Mouse (Mus musculus) brown adipose tissue, adult 24 weeks (tissue): ENCODE data around the gene As3mt. TPM values are rescaled to one million over a fixed set of nuclear protein-coding genes. Genes with fewer than 3 reads are reported as not detected.
A peak's percentile ranks its signal among the peaks of the same experiment; 100 is the strongest.
"Not testable (repeated sequence)": the region's sequence is repeated elsewhere in the genome, so short reads cannot be mapped to it uniquely, and the experiment has no call there.

ENCODE experiments used
- H3K27ac ChIP-seq: fragments of 200-500 bp; replicated peaks from 2 replicates; pipeline ENCODE4 v1.5.1; 2012; ENCODE audit warnings: low read depth, mild to moderate bottlenecking, low read length
- H3K4me1 ChIP-seq: fragments of 200-500 bp; 2 replicates; pipeline ENCODE4 v1.6.1; 2012; ENCODE audit warnings: low read length, mixed read lengths; ENCODE audit not compliant: control insufficient read depth, insufficient read depth, insufficient read length
- H3K4me3 ChIP-seq: fragments of 200-500 bp; 2 replicates; pipeline ENCODE4 v1.5.1; 2012; ENCODE audit warnings: low read depth, mild to moderate bottlenecking, low read length, moderate library complexity; ENCODE audit not compliant: insufficient read depth
- polyA plus RNA-seq: library from polyadenylated mRNA; stranded (reverse); fragments of >200 nt; gene quantifications from 2 replicates; pipeline ENCODE4 v1.2.4, GENCODE M21; 2012; ENCODE audit not compliant: missing spikeins, insufficient read depth, insufficient read length

As3mt gene
- polyA plus RNA-seq, 1 experiment, result 13.3 TPM

GRCm38 (mm10) chr19:46771801-46772200 is 64.5 kb downstream of the As3mt start:
- peaks cover 7% of the 10 kb centered on the region for H3K4me1 ChIP-seq
- no peak overlapping the region for H3K4me3 ChIP-seq
- peak overlapping the region; percentile 88 for H3K27ac ChIP-seq

- Histone ChIP-seq H3K4me3 (no peak overlapping the region), H3K27ac (0 out of 2 replicates have a peak overlapping the region, but pooled peaks have one; percentile 28)
These were observed 69.1 kb downstream of the As3mt start for GRCm38 (mm10) chr19:46776391-46776790.

GRCm38 (mm10) chr19:46776850-46777249 is 69.6 kb downstream of the As3mt start:
- H3K4me3 ChIP-seq, result no peak overlapping the region
- 0 out of 2 replicates have a peak overlapping the region, but pooled peaks have one; percentile 1 for H3K27ac ChIP-seq
- peaks cover 14% of the 10 kb centered on the region for H3K4me1 ChIP-seq

More at GRCm38 (mm10) chr19:46776391-46776790, 69.1 kb downstream of the As3mt start:
- H3K4me1 ChIP-seq, result peaks cover 14% of the 10 kb centered on the region

GRCm38 (mm10) chr19:46777928-46778680 is 70.8 kb downstream of the As3mt start:
- Histone ChIP-seq H3K27ac (peak overlapping the region; percentile 93), H3K4me1 (peaks cover 14% of the 10 kb centered on the region), H3K4me3 (no peak overlapping the region)

GRCm38 (mm10) chr19:46779130-46779529 is 71.9 kb downstream of the As3mt start:
- Histone ChIP-seq H3K27ac (peak overlapping the region; percentile 18), H3K4me1 (peaks cover 15% of the 10 kb centered on the region)
- not testable (repeated sequence) for H3K4me3 ChIP-seq

GRCm38 (mm10) chr19:46784038-46784437 is 76.8 kb downstream of the As3mt start:
- Histone ChIP-seq H3K4me1 (peaks cover 13% of the 10 kb centered on the region), H3K27ac (peak overlapping the region; percentile 47), H3K4me3 (no peak overlapping the region)

GRCm38 (mm10) chr19:46784502-46784901 is 77.2 kb downstream of the As3mt start:
- H3K4me3 ChIP-seq, result no peak overlapping the region
- peak overlapping the region; percentile 47 for H3K27ac ChIP-seq
- peaks cover 17% of the 10 kb centered on the region for H3K4me1 ChIP-seq

GRCm38 (mm10) chr19:46785633-46786032 is 78.4 kb downstream of the As3mt start:
- Histone ChIP-seq H3K4me3 (no peak overlapping the region), H3K27ac (no peak overlapping the region), H3K4me1 (peaks cover 18% of the 10 kb centered on the region)

GRCm38 (mm10) chr19:46789782-46790181 is 82.5 kb downstream of the As3mt start:
- H3K4me3 ChIP-seq, result no peak overlapping the region
- H3K27ac ChIP-seq, result 0 out of 2 replicates have a peak overlapping the region, but pooled peaks have one; percentile 28
- H3K4me1 ChIP-seq, result peaks cover 15% of the 10 kb centered on the region

Other genes with a start within 250 kb of the As3mt start
- 12.4 and 17.4 TPM in 2 replicates for gene Trim8, start 205.8 kb upstream of the As3mt start, polyA plus RNA-seq
- 44.9 and 58.1 TPM in 2 replicates for gene Arl3, start 134.3 kb upstream of the As3mt start, polyA plus RNA-seq
- gene Sfxn2, start 134.1 kb upstream of the As3mt start, polyA plus RNA-seq, result 3.8 and 6.4 TPM in 2 replicates
- gene Wbp1l, start 108.4 kb upstream of the As3mt start, polyA plus RNA-seq, result 18.9 and 24.4 TPM in 2 replicates
- gene Cyp17a1, start 34.3 kb upstream of the As3mt start, polyA plus RNA-seq, result not detected in 2 replicates
- gene Borcs7, start 17.6 kb upstream of the As3mt start, polyA plus RNA-seq, result 20.4 and 24.7 TPM in 2 replicates
- gene Cnnm2, start 54.1 kb downstream of the As3mt start, polyA plus RNA-seq, result 27.5 and 28.7 TPM in 2 replicates